Comparison of ENCODE assay signal across 12 mouse cellular contexts in genomic region chr13:70784126-70784525, GRCm38 (mm10). TPM values are rescaled to one million over a fixed set of nuclear protein-coding genes. Genes with fewer than 3 reads are reported as not detected.
DNase-seq lines count a peak whose midpoint lies in the region; ATAC-seq and TF ChIP-seq lines count a peak whose summit lies in the region.
"Had no signal": no experiment of that assay in that cellular context is flagged by ENCODE, and none has a peak within 500 bp of the region (broad histone marks: within the 10 kb centered on the region; RNA-seq: fewer than 3 reads in every experiment).

No protein-coding gene starts in this region.

- no peaks in the 10 kb centered on the region for H3K9me3 ChIP-seq in lung, postnatal 0 days (ENCODE audit: low read length)
- no peaks in the 10 kb centered on the region for H3K9me3 ChIP-seq in hindbrain, embryonic 10.5 days
- H3K9me3 ChIP-seq: forebrain, embryonic 13.5 days; heart, embryonic 15.5 days had no signal

- ATAC-seq in lung, postnatal 0 days: no peak
- ATAC-seq: forebrain, embryonic 13.5 days had no signal

- intact Hi-C loops in heart, postnatal 25 days (cut with DNase I): no loop called here

- no peak overlapping the region for H3K27ac ChIP-seq in lung, postnatal 0 days (ENCODE audit: low read length)
- H3K27ac ChIP-seq in hindbrain, embryonic 10.5 days: no peak overlapping the region
- H3K27ac ChIP-seq: forebrain, embryonic 13.5 days; heart, embryonic 15.5 days had no signal

- H3K4me3 ChIP-seq in lung, postnatal 0 days (ENCODE audit: low read depth, low read length): no peak overlapping the region
- no peak overlapping the region for H3K4me3 ChIP-seq in hindbrain, embryonic 10.5 days
- H3K4me3 ChIP-seq: forebrain, embryonic 13.5 days; heart, embryonic 15.5 days had no signal

- TF ChIP-seq CTCF in lung, postnatal 0 days (IDR thresholded peaks at IDR 0.05): peak; percentile 39

- no peak overlapping the region for H3K4me2 ChIP-seq in lung, postnatal 0 days (replicated peaks; ENCODE audit: low read depth, low read length)
- H3K4me2 ChIP-seq: forebrain, embryonic 13.5 days; heart, embryonic 15.5 days had no signal

- DNase-seq in heart, adult 11 months: peak; percentile 33
- DNase-seq in heart, postnatal 25 days (ENCODE audit: low spot score): no peak
- peak; percentile 6 for DNase-seq in lung, postnatal 0 days (ENCODE audit: low spot score)
- no peak for DNase-seq in lung, adult 18-20 months
- DNase-seq in cerebellum, adult 11 months: peak; percentile 4
- peak; percentile 47 to 64 for DNase-seq in cerebellum, postnatal 25 days
- DNase-seq in hindbrain, embryonic 10.5 days (ENCODE audit: low spot score): no peak
- DNase-seq in frontal cortex, postnatal 25 days (ENCODE audit: low spot score in 2 of 2): no peak
- DNase-seq: lung, postnatal 14 days; spleen, adult 18-20 months had no signal

- WGBS in lung, postnatal 0 days: 44% methylated on average over 5 of the region's 5 CpGs
- WGBS in hindbrain, embryonic 10.5 days: 69% methylated on average over 5 of the region's 5 CpGs

- H3K9ac ChIP-seq in lung, postnatal 0 days (replicated peaks; ENCODE audit: low read depth): no peak overlapping the region
- H3K9ac ChIP-seq: forebrain, embryonic 13.5 days; heart, embryonic 15.5 days had no signal

- no peaks in the 10 kb centered on the region for H3K27me3 ChIP-seq in lung, postnatal 0 days (replicated peaks; ENCODE audit: insufficient read depth, low read length)
- no peaks in the 10 kb centered on the region for H3K27me3 ChIP-seq in hindbrain, embryonic 10.5 days (ENCODE audit: insufficient read depth, poor library complexity, severe bottlenecking)
- H3K27me3 ChIP-seq: forebrain, embryonic 13.5 days had no signal

- TF ChIP-seq EP300 in lung, postnatal 0 days (IDR thresholded peaks at IDR 0.05): no peak

- no peaks in the 10 kb centered on the region for H3K36me3 ChIP-seq in lung, postnatal 0 days (ENCODE audit: insufficient read depth, low read length)
- H3K36me3 ChIP-seq in hindbrain, embryonic 10.5 days: no peaks in the 10 kb centered on the region
- H3K36me3 ChIP-seq: heart, embryonic 15.5 days had no signal

- H3K4me1 ChIP-seq in lung, postnatal 0 days (ENCODE audit: insufficient read depth, low read depth, low read length): no peaks in the 10 kb centered on the region
- peaks cover 6% of the 10 kb centered on the region; the same call in 1 of the 2 replicates for H3K4me1 ChIP-seq in hindbrain, embryonic 10.5 days (replicated peaks)
- H3K4me1 ChIP-seq: heart, embryonic 15.5 days had no signal

RNA-seq across cellular contexts. Expression of gene Adamts16, which starts 57.5 kb away (rescaled TPM):
- total RNA-seq in heart, postnatal 25 days (2021): not detected
- polyA plus RNA-seq in lung, postnatal 0 days (2015; fragmentation: Nextera tagmentation; extraction: Ambion mirVana): not detected in 2 replicates
- 0.49 and 0.67 TPM in 2 replicates for polyA plus RNA-seq in hindbrain, embryonic 10.5 days (2016; fragmentation: Nextera tagmentation; extraction: Ambion mirVana)

Comparison
In these comparisons a context has a peak if more than half of its experiments do, and no peak if none do; other contexts are left out.
1. DNase-seq: peak in heart, adult 11 months (single experiment), lung, postnatal 0 days (single experiment), cerebellum, adult 11 months (single experiment) and cerebellum, postnatal 25 days (2 of 2); none in heart, postnatal 25 days (single experiment), lung, adult 18-20 months (0 of 2), hindbrain, embryonic 10.5 days (single experiment) and frontal cortex, postnatal 25 days (0 of 2).